Mouse (Mus musculus): ENCODE results near the gene Insig2.

The Insig2 gene

DNA sequence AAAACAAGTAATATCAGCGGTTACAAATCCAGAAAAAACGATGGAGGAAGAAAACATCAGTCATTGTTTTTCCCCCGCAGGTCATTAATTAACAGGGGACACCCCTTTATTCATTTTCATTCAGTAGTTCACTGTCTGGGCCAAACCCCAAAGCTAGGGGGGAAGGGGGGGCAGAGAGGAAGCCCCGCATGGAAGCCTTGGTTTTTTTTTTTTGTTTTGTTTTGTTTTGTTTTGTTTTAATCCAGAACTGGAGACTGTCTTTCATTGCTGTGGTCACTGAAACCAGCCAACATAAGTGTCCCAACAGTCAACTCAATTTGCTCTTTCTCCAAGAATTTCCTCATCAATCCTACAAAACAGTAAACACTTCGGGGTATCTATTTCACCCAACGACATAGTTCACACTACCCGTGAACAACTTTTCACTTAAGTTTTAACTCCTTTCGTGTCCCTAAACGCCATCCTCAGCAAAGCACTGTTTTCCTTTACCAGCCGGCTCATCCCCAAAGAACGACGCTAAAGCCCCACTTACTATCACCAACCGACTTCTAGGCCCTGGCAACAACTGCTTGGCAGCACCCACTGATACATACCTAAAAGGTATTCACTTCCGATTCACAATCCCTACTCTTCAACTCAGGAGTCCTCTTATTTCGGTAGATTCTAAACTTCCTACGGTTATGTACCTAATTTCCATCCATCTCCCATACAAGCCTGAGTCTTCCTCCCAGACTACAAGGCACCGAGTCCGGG is 5.6 kb downstream of the Insig2 start:
- no peak for DNase-seq (ENCODE audit: low read depth, low spot score)

DNA sequence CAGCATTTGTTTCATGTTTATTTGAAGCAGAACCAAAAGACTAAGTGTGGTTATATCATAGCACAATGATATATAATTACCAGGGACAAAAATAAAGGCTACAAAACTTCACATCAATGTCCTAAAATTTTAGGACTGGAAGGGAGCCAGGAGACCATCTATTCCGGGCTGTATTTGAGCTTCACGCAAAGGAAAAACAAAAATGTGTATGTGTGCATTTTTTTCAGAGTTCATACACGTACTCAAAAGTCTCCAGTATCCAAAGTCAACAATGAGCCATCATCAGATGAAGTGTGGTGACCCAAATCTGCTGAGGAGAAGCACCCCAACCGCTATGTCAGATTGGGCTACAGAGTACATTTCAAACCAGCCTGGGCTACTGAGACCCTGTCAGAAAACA is 8.9 kb downstream of the Insig2 start:
- DNase-seq (ENCODE audit: low read depth, low spot score): no peak

DNA sequence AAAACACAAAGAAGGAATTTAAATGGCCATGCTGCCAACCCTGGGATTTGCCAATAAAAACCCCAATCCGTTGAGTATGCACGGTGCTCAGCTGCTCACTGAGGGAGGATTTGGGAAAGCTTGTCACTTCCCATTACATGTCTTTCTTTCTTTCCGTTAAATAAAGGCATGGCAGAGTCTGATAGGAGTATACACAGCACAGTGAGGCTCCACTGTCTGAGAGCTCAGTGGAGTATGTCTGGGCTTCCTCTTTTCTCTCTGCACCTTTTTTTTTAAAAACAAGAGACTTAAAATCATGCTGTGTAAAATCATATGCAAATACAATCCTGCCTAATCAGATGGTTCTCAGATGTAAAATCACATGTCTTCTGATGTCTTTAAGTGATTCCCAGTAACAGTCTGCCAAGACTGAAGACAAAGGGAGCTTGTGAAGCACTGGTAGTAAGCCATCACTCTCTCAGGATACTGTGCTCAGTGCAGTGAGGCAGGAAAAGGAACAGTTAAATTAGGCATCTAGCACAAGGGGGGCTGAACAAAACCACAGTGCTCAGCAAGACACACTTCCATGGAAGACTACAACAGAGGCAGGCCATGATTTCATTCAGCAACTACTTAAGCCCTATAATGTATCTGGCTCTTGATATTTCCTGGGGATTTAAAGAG is 17.5 kb downstream of the Insig2 start:
- no peak for DNase-seq (ENCODE audit: low read depth, low spot score)

DNA sequence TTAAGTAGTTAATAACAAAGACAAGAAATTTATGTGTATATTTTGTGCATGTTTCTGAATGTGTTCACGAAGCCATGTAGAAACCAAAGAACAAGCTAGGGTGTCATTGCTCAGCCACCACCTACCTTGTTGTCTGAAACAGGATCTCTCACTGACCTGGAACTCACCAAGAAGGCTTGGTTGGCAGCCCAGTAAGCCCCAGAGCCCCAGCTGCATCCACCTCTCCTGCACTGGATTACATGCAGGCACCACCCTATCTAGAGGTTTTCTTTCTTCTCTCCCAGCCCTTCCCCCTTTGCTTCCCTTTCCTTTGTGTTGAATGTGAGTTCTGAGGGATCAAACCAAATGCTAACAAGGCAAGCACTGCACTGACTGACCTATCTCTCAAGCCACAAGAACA is 19.2 kb downstream of the Insig2 start:
- no peak for DNase-seq (ENCODE audit: low read depth, low spot score)

DNA sequence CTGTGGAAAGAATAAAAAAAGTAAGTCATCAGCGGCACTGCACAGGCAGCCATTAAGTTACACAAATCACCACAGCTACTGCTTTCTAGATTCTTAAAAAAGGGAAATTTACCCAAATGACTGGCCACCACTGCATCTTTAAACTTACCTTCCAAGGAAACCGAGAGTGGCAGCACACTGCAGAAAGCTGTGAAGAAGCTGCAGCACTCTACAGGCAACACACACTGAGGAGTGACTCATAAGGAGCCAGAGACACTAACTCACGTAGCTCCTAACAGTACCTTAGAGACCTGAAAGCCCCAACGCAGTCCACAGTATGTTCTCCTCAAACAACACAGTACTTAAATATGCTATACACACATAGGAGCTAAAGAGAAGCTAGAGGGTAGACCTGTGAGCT is 20.1 kb downstream of the Insig2 start:
- no peak for DNase-seq (ENCODE audit: low read depth, low spot score)

DNA sequence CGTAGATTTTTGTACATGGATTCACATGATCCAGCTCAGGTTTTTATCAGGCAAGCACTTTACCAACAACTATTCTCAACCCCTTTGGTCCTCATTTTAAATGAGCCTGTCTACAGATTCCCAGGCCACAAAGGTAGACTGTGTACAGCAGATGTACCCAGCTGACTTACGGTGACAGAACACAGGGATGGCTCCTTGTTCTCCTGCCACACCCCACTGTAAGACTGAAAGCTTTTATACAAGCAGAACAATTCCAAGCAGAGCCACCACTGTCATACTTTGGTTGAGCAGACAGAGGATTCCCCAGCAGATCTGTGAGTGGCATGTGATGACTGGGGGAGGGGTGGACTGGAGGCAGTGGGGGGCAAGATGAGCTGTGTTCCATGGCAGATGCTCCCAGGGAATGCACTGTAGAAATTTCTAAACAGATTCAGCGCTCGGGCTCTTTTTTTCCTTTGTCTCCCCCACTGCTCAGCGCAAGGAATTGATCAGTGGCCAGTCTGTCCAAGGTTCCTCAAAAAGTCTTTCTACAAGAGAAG is 35.6 kb downstream of the Insig2 start:
- no peak for DNase-seq (ENCODE audit: low read depth, low spot score)

DNA sequence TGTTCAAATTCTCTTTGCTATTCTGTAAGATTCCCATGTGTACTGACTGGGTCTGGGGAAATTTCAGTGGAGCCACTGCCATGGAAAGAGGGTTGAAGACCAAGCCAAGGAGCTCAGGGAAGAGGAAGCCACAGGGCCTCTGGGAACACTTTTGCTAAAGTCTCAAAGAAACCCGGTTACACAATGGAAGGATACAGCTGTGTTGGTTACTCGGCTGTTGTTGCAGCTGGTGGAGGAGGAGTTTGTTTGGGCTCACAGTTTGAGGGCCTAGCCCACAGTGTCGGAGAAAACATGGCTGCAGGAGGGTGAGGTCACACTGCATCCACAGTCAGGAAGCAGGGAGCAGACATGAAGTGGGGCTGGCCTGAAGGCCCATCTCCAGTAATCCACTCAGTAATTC is 38.8 kb downstream of the Insig2 start:
- no peak for DNase-seq (ENCODE audit: low read depth, low spot score)

DNA sequence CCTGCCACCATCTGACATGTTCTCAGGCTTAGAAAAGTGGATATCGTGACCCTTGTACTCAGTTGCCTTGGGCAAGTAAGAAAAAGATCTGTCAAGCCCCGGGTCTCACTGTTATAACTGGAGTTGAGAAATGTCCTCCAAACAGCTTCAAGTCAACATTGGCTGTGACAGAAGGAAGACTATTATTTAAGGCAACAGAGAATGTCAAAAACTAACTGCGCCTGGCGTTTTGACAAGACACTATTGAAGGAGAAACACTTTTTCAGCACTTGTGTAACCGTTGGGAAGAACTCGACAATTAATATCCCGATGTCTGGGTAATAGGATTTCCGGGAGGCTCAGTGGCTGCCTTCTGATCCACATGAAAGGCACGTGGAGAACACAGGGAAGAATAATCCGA is 41.5 kb downstream of the Insig2 start:
- no peak for DNase-seq (ENCODE audit: low read depth, low spot score)

DNA sequence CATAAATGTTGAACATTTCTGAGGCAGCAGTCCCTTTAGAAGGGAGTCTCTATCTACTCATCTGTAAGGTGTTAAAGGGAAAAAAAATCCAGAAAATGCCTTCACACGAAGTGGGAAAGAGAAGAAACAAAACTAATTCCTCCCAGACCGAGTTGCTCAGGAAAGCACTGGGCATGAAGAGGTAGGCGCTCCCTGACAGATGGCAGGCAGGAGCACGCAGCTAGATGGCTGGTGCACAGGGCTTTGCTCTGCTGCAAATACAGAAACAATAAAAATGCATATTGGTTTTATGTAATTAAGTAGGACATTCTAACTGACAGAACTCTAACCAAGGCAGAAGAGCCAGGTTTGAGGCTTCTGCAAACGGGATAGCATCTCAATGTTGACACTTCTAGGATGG is 42.0 kb downstream of the Insig2 start:
- DNase-seq (ENCODE audit: low read depth, low spot score): no peak

DNA sequence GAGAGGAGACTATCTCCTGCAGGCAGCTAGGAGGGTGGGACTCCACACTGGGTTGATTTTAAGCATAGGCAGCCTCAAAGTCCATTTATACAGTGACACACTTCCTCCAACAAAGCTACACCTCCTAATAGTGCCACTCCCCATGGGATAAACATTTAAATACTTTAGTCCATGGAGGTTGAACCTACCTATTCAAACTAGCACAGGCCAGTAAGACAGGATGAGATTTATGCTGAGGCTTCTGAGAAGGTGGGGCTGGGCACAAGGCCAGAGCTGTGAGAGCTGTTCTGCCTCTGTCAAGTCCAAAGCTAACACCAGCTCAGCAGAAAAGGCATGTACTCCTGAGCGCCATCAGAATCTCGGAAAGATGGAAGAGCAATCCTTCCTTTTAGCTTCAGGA is 48.2 kb downstream of the Insig2 start:
- DNase-seq (ENCODE audit: low read depth, low spot score): no peak

DNA sequence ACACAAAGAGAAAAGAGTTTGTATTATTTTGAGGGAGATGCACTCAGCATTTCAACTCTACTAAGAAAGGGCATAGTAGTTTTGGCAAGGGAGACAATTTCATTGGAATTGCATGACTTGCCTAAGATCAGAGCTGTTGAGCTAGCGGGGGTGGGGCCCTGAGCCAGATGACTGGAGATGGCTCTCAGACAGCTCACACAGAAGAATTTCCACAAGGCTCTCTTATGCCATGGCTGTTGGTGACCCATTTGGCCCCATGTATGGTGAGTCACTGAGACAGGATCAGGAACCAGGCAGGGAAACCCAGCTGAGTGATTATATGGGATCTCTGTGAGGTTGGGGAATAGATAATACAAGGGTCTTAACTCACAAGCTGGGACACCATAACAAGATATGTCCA is 51.9 kb downstream of the Insig2 start:
- DNase-seq (ENCODE audit: low read depth, low spot score): no peak

DNA sequence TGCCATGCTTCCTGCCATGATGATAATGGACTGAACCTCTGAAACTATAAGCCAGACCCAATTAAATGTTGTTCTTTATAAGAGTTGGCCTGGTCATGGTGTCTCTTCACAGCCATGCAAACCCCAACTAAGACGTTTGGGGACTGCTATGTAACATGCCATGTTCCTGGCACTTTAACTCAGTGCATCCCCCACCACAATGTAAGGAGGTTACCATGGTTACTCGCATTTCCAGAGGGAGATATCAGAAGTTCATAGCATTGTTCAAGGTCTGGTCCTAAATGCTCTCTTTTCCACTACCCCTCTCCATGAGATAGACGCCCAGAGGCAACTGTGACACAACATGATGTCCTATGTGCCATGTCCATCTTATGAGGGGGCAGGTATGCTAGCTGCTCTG is 54.0 kb downstream of the Insig2 start:
- no peak for DNase-seq (ENCODE audit: low read depth, low spot score)

DNA sequence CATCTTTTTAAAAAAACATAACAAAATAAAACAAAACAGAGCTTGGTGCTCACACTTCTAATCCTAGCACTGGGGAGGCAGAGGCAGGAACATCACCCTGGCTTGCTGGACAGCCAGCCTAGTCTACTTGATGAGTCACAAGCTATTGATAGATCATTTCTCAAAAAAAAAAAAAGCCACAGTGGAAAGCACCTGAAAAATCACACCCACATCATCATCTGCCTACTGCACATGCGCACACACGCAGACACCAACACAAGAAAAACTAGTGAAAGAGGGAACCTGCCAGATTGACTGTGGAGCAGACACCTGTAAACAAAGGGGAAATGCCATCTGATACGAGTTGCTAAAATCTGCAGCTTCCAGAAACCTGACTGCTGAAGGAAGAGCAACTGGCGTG is 54.9 kb downstream of the Insig2 start:
- no peak for DNase-seq (ENCODE audit: low read depth, low spot score)

DNA sequence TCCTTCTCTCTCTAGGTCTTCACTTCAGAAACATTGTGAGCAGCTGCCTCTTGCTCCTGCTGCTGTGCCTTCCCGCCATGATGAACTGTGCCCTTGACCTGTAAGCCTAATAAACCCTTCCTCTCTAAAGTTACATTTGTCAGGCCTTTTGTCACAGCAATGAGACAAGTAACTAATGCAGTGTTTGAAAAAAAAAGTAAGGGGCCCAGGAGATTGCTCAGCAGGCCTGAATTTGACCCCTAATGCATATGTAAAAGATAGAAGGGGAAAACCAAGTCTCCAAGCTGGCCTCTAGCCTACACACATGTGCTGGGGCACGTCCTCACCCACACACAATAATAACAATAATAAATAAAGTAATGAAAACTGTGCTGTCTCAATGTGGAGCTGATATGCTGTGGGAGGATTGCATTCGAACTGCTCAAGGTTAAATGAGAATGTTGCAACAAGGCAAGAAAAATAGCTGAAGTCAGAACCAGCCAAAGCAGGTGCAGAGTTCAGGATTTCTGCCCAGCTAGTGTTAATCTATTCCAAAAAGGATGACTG is 56.4 kb downstream of the Insig2 start:
- DNase-seq (ENCODE audit: low read depth, low spot score): no peak

DNA sequence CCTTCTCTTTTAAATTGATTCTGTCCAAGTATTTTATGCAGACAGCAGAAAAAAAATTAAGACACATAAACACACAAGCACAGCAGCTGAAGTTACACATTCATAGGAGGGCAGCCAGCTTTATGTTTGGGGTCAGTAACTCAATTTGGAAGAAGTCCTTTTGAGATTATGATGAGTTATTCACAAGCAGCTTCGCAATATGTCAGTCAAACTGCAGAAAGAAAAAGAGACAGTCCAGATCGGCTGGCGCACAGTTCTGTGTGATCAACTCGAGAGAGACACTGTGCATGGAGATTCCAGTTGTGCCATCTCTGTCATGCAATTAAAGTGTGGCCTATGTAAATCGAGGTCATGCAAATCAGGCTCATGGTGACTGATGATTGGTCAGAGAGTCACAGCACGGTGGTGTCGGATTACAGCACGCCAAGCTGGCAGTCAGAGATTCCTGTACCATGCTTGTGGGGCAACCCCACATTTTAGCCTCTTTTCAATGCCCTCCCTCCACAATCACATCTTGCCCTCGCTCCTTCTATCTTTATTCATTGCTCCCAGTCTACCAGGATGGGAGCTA is 72.1 kb downstream of the Insig2 start:
- DNase-seq (ENCODE audit: low read depth, low spot score): no peak
